Mouse (Mus musculus): ENCODE data around the gene Il20ra. TPM values are rescaled to one million over a fixed set of nuclear protein-coding genes. Genes with fewer than 3 reads are reported as not detected.

The Il20ra gene
- polyA plus RNA-seq, 1 experiment from 2014 or later: 0.18 TPM

DNA sequence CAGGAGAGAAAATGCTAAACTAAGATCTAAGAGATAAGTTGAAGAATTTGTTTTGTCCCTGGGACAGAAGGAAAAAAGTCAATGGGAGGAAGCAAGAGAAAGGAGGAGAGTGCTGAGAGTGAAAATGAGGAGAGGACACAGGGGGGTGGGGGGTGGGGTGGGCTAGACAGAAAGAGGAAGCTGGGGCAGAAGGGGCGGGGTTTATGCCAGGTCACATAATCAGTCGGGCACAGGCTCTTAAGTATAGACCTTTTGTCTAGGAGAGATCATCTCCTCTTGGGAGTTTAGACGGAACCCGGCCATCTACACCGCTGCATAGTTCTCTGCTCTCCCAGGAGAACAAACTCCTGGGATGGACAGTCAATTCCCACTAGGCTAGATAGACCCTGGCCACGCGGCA lies 90.6 kb downstream of the Il20ra start:
- H3K4me1 ChIP-seq (ENCODE audit: insufficient read depth, low read depth, low read length): no peaks in the 10 kb centered on the region
- 85% methylated on average over 7 of the region's 7 CpGs for WGBS
- H3K4me3 ChIP-seq (ENCODE audit: low read depth, low read length): no peak overlapping the region
- no peak overlapping the region for H3K27ac ChIP-seq (ENCODE audit: low read length)
- no peaks in the 10 kb centered on the region for H3K9me3 ChIP-seq (ENCODE audit: low read length)
- no peak overlapping the region for H3K4me2 ChIP-seq (replicated peaks; ENCODE audit: low read depth, low read length)
- no peak overlapping the region for H3K9ac ChIP-seq (replicated peaks; ENCODE audit: low read depth)
- ATAC-seq (no peak), DNase-seq (ENCODE audit: low spot score) (no peak)
- TF ChIP-seq EP300 (IDR thresholded peaks at IDR 0.05): no peak
- no peaks in the 10 kb centered on the region for H3K27me3 ChIP-seq (replicated peaks; ENCODE audit: insufficient read depth, low read length)
- H3K36me3 ChIP-seq (ENCODE audit: insufficient read depth, low read length): no peaks in the 10 kb centered on the region

GRCm38 (mm10) chr10:19804763-19805162 lies 92.4 kb downstream of the Il20ra start:
- Histone ChIP-seq H3K9me3 (ENCODE audit: low read length) (no peaks in the 10 kb centered on the region), H3K4me2 (replicated peaks; ENCODE audit: low read depth, low read length) (no peak overlapping the region), H3K4me1 (ENCODE audit: insufficient read depth, low read depth, low read length) (no peaks in the 10 kb centered on the region), H3K27me3 (replicated peaks; ENCODE audit: insufficient read depth, low read length) (no peaks in the 10 kb centered on the region), H3K4me3 (ENCODE audit: low read depth, low read length) (no peak overlapping the region), H3K36me3 (ENCODE audit: insufficient read depth, low read length) (no peaks in the 10 kb centered on the region), H3K9ac (replicated peaks; ENCODE audit: low read depth) (no peak overlapping the region), H3K27ac (ENCODE audit: low read length) (no peak overlapping the region)
- ATAC-seq (no peak), DNase-seq (ENCODE audit: low spot score) (no peak)
- TF ChIP-seq CTCF (IDR thresholded peaks at IDR 0.05) (no peak), EP300 (IDR thresholded peaks at IDR 0.05) (no peak)
- 76% methylated on average over 7 of the region's 7 CpGs for WGBS

Other genes with a start within 250 kb of the Il20ra start
- 138 and 159 TPM in 2 replicates for gene Ifngr1, start 120.6 kb upstream of the Il20ra start, polyA plus RNA-seq (2015; fragmentation: Nextera tagmentation; extraction: Ambion mirVana)
- gene Il22ra2, start 90.6 kb upstream of the Il20ra start, polyA plus RNA-seq (2015; fragmentation: Nextera tagmentation; extraction: Ambion mirVana): 0.05 and 0.12 TPM in 2 replicates
- 0.36 and 0.39 TPM in 2 replicates for gene Slc35d3, start 138.9 kb downstream of the Il20ra start, polyA plus RNA-seq (2015; fragmentation: Nextera tagmentation; extraction: Ambion mirVana)
- 40.3 TPM in 2 replicates for gene Pex7, start 195.1 kb downstream of the Il20ra start, polyA plus RNA-seq (2015; fragmentation: Nextera tagmentation; extraction: Ambion mirVana)
- gene Map3k5, start 221.9 kb downstream of the Il20ra start, polyA plus RNA-seq (2015; fragmentation: Nextera tagmentation; extraction: Ambion mirVana): 3.1 and 3.2 TPM in 2 replicates